Mouse (Mus musculus): Measurements from ENCODE around the gene Spats1. TPM values are rescaled to one million over a fixed set of nuclear protein-coding genes. Genes with fewer than 3 reads are reported as not detected.

Spats1 gene
- polyA plus RNA-seq, 1 experiment from 2014 or later, result 0.48 TPM

- no peaks in the 10 kb centered on the region; the same call in 1 of the 2 replicates for H3K27me3 ChIP-seq (ENCODE audit: poor library complexity, severe bottlenecking)
- WGBS, result under 1% methylated on average over 42 of the region's 42 CpGs
- H3K9me3 ChIP-seq, result no peaks in the 10 kb centered on the region
- DNase-seq (ENCODE audit: extremely low spot score, low spot score), result peak; percentile 93
- peak within 1 kb of the TSS; percentile 67 for H3K4me3 ChIP-seq
- H3K27ac ChIP-seq, result peak within 1 kb of the TSS; percentile 96
- peaks cover 35% of the 10 kb centered on the region for H3K36me3 ChIP-seq (replicated peaks)
- H3K4me1 ChIP-seq, result peaks cover 19% of the 10 kb centered on the region
These were observed 31.5 kb upstream of the Spats1 start, which contains the start of gene Aars2 for GRCm38 (mm10) chr17:45506700-45507189. TSS of gene Aars2 (plus strand) at chr17:45506841.

GRCm38 (mm10) chr17:45505941-45506465 lies 30.8 kb upstream of the Spats1 start:
- Histone ChIP-seq H3K27ac (0 out of 2 replicates have a peak overlapping the region, but pooled peaks have one; percentile 96), H3K27me3 (ENCODE audit: poor library complexity, severe bottlenecking) (no peaks in the 10 kb centered on the region; the same call in 1 of the 2 replicates), H3K4me1 (peaks cover 23% of the 10 kb centered on the region), H3K36me3 (replicated peaks) (peaks cover 28% of the 10 kb centered on the region), H3K9me3 (no peaks in the 10 kb centered on the region), H3K4me3 (peak overlapping the region; percentile 67)
- no peak for DNase-seq (ENCODE audit: extremely low spot score, low spot score)
- WGBS, result 72% methylated on average over 6 of the region's 6 CpGs

- Histone ChIP-seq H3K36me3 (replicated peaks) (peaks cover 5% of the 10 kb centered on the region), H3K27ac (no peak overlapping the region), H3K27me3 (ENCODE audit: poor library complexity, severe bottlenecking) (no peaks in the 10 kb centered on the region; the same call in 1 of the 2 replicates), H3K4me3 (no peak overlapping the region), H3K9me3 (no peaks in the 10 kb centered on the region), H3K4me1 (peaks cover 26% of the 10 kb centered on the region)
- WGBS, result 68% methylated on average over 5 of the region's 5 CpGs
- DNase-seq (ENCODE audit: extremely low spot score, low spot score), result no peak
These were observed 28.2 kb upstream of the Spats1 start for GRCm38 (mm10) chr17:45503301-45503973.

- WGBS, result 70% methylated on average over 4 of the region's 4 CpGs
- H3K9me3 ChIP-seq, result no peaks in the 10 kb centered on the region
- no peak overlapping the region for H3K27ac ChIP-seq
These were observed 27.1 kb upstream of the Spats1 start for GRCm38 (mm10) chr17:45502324-45502723.

GRCm38 (mm10) chr17:45500981-45501380 lies 25.8 kb upstream of the Spats1 start:
- H3K36me3 ChIP-seq (replicated peaks), result no peaks in the 10 kb centered on the region
- H3K4me3 ChIP-seq, result no peak overlapping the region
- no peaks in the 10 kb centered on the region for H3K9me3 ChIP-seq
- peaks cover 9% of the 10 kb centered on the region for H3K4me1 ChIP-seq
- 50% methylated on average over 4 of the region's 4 CpGs for WGBS
- H3K27ac ChIP-seq, result peak overlapping the region; percentile 8; the same call in 1 of the 2 replicates
- no peak for DNase-seq (ENCODE audit: extremely low spot score, low spot score)
- H3K27me3 ChIP-seq (ENCODE audit: poor library complexity, severe bottlenecking), result no peaks in the 10 kb centered on the region; the same call in 1 of the 2 replicates

More at GRCm38 (mm10) chr17:45502324-45502723, 27.1 kb upstream of the Spats1 start:
- Histone ChIP-seq H3K27me3 (ENCODE audit: poor library complexity, severe bottlenecking) (no peaks in the 10 kb centered on the region; the same call in 1 of the 2 replicates), H3K4me1 (peaks cover 19% of the 10 kb centered on the region), H3K36me3 (replicated peaks) (no peaks in the 10 kb centered on the region), H3K4me3 (no peak overlapping the region)
- no peak for DNase-seq (ENCODE audit: extremely low spot score, low spot score)

GRCm38 (mm10) chr17:45499516-45499915 lies 24.3 kb upstream of the Spats1 start:
- H3K36me3 ChIP-seq (replicated peaks), result no peaks in the 10 kb centered on the region
- H3K27me3 ChIP-seq (ENCODE audit: poor library complexity, severe bottlenecking), result no peaks in the 10 kb centered on the region
- no peak overlapping the region for H3K4me3 ChIP-seq
- H3K9me3 ChIP-seq, result no peaks in the 10 kb centered on the region
- no peak overlapping the region for H3K27ac ChIP-seq
- DNase-seq (ENCODE audit: extremely low spot score, low spot score), result no peak
- 59% methylated on average over 2 of the region's 2 CpGs for WGBS
- H3K4me1 ChIP-seq, result peaks cover 11% of the 10 kb centered on the region

GRCm38 (mm10) chr17:45498397-45498796 lies 23.2 kb upstream of the Spats1 start:
- 86% methylated on average over 13 of the region's 13 CpGs for WGBS
- Histone ChIP-seq H3K9me3 (no peaks in the 10 kb centered on the region), H3K36me3 (replicated peaks) (no peaks in the 10 kb centered on the region), H3K4me3 (no peak overlapping the region), H3K27me3 (ENCODE audit: poor library complexity, severe bottlenecking) (no peaks in the 10 kb centered on the region), H3K27ac (no peak overlapping the region), H3K4me1 (peaks cover 11% of the 10 kb centered on the region)
- DNase-seq (ENCODE audit: extremely low spot score, low spot score), result no peak

GRCm38 (mm10) chr17:45495398-45495797 lies 20.2 kb upstream of the Spats1 start:
- 86% methylated on average over 11 of the region's 11 CpGs for WGBS
- H3K27me3 ChIP-seq (ENCODE audit: poor library complexity, severe bottlenecking), result no peaks in the 10 kb centered on the region
- H3K27ac ChIP-seq, result no peak overlapping the region
- 0 out of 2 replicates have a peak, but pooled peaks cover 3% of the 10 kb centered on the region for H3K4me1 ChIP-seq
- DNase-seq (ENCODE audit: extremely low spot score, low spot score), result no peak
- H3K9me3 ChIP-seq, result no peaks in the 10 kb centered on the region
- no peaks in the 10 kb centered on the region for H3K36me3 ChIP-seq (replicated peaks)
- H3K4me3 ChIP-seq, result no peak overlapping the region

GRCm38 (mm10) chr17:45490532-45491154 lies 15.4 kb upstream of the Spats1 start:
- no peak overlapping the region for H3K27ac ChIP-seq
- no peak overlapping the region for H3K4me3 ChIP-seq
- 82% methylated on average over 13 of the region's 13 CpGs for WGBS
- H3K27me3 ChIP-seq (ENCODE audit: poor library complexity, severe bottlenecking), result no peaks in the 10 kb centered on the region
- no peaks in the 10 kb centered on the region for H3K9me3 ChIP-seq
- 0 out of 2 replicates have a peak, but pooled peaks cover 2% of the 10 kb centered on the region for H3K4me1 ChIP-seq
- no peaks in the 10 kb centered on the region for H3K36me3 ChIP-seq (replicated peaks)
- DNase-seq (ENCODE audit: extremely low spot score, low spot score), result no peak

GRCm38 (mm10) chr17:45489736-45490135 lies 14.5 kb upstream of the Spats1 start:
- H3K4me3 ChIP-seq, result no peak overlapping the region
- no peaks in the 10 kb centered on the region for H3K36me3 ChIP-seq (replicated peaks)
- no peak for DNase-seq (ENCODE audit: extremely low spot score, low spot score)
- 89% methylated on average over 6 of the region's 6 CpGs for whole genome bisulfite sequencing
- H3K4me1 ChIP-seq, result no peaks in the 10 kb centered on the region
- H3K27ac ChIP-seq, result no peak overlapping the region
- no peaks in the 10 kb centered on the region for H3K9me3 ChIP-seq
- no peaks in the 10 kb centered on the region for H3K27me3 ChIP-seq (ENCODE audit: poor library complexity, severe bottlenecking)

- Histone ChIP-seq H3K4me3 (no peak overlapping the region), H3K9me3 (no peaks in the 10 kb centered on the region), H3K27ac (no peak overlapping the region), H3K4me1 (no peaks in the 10 kb centered on the region), H3K27me3 (ENCODE audit: poor library complexity, severe bottlenecking) (no peaks in the 10 kb centered on the region), H3K36me3 (replicated peaks) (no peaks in the 10 kb centered on the region)
- WGBS, result 88% methylated on average over 23 of the region's 23 CpGs
- no peak for DNase-seq (ENCODE audit: extremely low spot score, low spot score)
These were observed 13.4 kb upstream of the Spats1 start for GRCm38 (mm10) chr17:45488321-45489254.

- no peaks in the 10 kb centered on the region for H3K4me1 ChIP-seq
- no peak overlapping the region for H3K4me3 ChIP-seq
- no peaks in the 10 kb centered on the region for H3K9me3 ChIP-seq
- no peaks in the 10 kb centered on the region for H3K27me3 ChIP-seq (ENCODE audit: poor library complexity, severe bottlenecking)
- no peaks in the 10 kb centered on the region for H3K36me3 ChIP-seq (replicated peaks)
- no peak overlapping the region for H3K27ac ChIP-seq
- no peak for DNase-seq (ENCODE audit: extremely low spot score, low spot score)
- 23% methylated on average over 5 of the region's 5 CpGs for WGBS
These were observed 12.0 kb upstream of the Spats1 start for GRCm38 (mm10) chr17:45487216-45487615.
